Mouse (Mus musculus) cerebellum, adult 2 months (tissue): ENCODE results near the gene Lyrm7.

ENCODE experiments used
- CTCF ChIP-seq: fragments of 200-500 bp; IDR thresholded peaks from 2 replicates; pipeline ENCODE4 v1.5.1; 2011; ENCODE audit warnings: low read depth, mild to moderate bottlenecking, control low read depth, low read length, moderate library complexity, borderline replicate concordance; ENCODE audit not compliant: insufficient read depth
- POLR2A ChIP-seq: fragments of 200-500 bp; IDR thresholded peaks from 2 replicates; pipeline ENCODE4 v1.6.1; 2011; ENCODE audit warnings: low read length, control low read depth, borderline replicate concordance; ENCODE audit not compliant: insufficient read depth

- TF ChIP-seq CTCF (no peak), POLR2A (no peak)
Measured at GRCm38 (mm10) chr11:54805196-54805595, 55.5 kb downstream of the Lyrm7 start.
